Mouse (Mus musculus): ENCODE measurements around the gene Chrne.
"Not testable (repeated sequence)": the region's sequence is repeated elsewhere in the genome, so short reads cannot be mapped to it uniquely, and the experiment has no call there.

The Chrne gene

GRCm38 (mm10) chr11:70585457-70585856, 33.6 kb downstream of the Chrne start:
- DNase-seq (ENCODE audit: low spot score in 2 of 2) = no peak

DNA sequence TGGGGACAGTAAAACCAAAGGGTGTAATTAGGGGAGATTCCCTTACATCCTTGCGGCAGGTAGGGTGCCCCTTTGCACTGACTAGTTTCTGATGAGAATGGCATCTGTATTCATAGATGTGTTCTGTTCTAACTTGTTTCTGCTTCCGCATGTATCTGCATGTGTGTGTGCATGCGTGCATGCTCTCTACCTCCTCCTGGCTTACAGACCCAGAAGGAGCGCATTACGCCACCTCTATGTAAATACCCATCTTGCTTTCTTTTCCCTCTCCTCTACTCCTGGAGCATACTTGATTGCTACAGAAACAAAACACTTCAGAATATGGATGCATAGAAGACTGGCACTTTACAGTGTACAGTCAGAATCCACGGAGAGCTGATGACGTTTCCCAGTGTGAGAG, 35.2 kb downstream of the Chrne start:
- no peak for DNase-seq (ENCODE audit: low spot score in 2 of 2)

DNA sequence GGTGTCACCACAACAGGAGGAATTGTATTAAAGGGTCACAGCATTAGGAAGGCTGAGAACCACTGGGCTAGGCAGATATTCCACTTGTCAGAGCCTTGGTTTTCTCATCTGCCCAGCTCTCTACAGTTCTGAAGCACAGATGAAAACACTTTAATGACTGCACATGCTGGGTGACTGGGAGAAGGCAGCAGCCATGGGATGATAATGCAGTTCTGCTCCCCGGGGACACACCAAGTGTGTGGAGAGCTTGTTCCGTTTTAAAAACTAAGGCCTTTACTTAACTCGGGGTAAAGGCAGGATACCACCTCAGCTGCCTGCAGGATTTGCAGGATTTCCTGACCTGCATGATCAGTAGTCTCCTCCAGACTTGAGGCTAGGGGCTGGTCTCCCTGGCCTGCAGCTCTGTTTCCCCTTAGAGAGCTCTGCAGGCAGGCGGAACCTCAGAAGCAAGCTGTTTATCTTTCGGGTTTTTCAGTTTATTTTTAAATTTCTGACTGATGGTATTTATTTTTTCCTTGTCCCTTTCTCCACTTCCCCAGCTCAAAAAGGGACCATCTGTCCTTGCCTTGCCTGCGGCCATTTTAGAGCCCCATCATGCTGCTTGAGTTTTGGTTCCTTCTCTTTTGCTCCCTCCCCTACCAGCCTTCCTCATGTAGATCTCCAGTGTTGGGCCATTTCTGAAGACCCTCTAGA, 35.8 kb downstream of the Chrne start:
- no peak for DNase-seq (ENCODE audit: low spot score in 2 of 2)

- DNase-seq (ENCODE audit: low spot score in 2 of 2) = no peak
Measured at GRCm38 (mm10) chr11:70582196-70582595, 36.8 kb downstream of the Chrne start.

DNA sequence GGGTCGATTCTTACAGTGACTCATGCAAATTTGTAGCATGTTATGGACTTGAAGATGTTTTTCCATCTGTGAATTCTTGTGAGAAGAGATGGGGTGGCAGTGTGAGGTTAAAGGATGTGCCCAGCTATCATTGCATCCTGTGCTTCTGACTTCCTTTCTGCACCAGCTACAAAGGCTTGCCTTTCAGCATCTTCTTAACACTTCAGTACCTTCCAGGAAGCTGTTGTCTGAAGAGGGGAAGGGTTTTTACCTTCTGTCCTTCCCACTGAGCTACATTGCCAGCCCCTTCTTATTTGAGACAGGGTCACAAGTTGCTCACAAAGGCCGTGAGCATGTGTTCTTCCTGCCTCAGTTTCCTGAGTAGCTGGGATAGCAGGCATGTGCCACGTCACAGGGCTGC, 38.1 kb downstream of the Chrne start:
- DNase-seq (ENCODE audit: low spot score in 2 of 2) = no peak

DNA sequence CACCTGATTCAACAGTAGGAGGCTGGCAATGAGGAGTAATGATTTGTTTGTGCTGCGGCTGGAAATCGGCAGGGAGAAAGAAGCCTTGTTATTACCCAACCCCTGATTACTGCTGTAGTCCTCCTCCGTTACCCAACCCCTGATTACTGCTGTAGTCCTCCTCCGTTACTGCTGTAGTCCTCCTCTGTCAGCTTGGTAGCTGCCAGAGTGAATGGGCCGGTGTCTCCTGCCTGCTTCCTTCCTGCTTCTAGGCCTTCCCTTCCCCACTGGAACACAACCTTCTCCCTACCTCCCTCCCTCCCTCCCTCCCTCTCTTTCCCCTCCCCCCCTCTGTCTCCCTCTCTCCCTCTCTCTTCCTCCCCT, 38.7 kb downstream of the Chrne start:
- no peak for DNase-seq (ENCODE audit: low spot score in 2 of 2)

DNA sequence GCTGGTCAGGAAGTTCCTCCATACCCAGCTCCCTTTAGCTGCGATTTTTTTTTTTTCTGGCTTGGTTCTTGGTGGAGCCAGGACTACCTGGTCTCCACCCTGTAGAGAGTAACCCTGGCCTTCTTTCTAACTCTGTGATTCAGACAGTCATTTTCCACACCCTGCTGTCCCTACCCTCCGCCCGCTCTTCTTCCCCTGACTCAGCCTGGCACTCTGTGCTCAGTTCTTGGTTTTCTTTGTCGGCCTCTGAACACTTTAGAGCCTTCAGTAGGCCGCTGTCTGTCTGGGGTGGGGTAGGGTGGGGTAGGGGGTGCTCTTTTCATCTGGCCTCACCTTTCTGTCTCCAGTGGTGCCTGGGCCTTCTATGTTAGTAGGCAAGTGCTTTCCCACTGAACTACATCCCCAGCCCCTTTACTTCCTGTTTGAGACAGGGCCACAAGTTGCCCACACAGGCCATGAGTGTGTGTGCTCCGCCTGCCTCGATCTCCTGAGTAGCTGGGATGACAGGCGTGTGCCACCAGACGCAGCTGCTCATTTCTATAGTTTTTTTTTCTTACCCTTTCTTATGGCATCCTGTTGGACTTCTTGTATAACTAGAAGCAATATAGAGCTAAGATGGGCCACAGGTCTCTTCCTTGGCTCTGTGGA, 39.2 kb downstream of the Chrne start:
- DNase-seq (ENCODE audit: low spot score in 2 of 2) = no peak

DNA sequence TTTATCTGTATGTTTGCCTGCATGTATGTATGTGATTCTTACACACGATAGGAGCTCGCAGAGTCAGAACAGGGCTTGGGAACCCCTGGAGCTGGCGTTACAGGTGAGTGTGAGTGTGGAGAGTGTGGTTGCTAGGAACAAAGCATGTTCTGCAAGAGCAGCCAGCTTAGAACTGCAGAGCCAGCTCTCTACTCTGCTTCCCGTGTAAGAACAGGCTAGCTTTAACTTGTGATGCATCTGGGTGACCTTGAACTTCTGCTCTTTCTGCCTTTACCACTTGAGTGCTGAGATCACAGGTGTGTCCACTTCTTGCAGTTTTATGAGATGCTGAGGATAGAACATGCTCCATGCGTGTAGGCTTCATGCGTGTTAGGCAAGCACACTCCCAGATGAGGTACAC, 40.1 kb downstream of the Chrne start:
- no peak for DNase-seq (ENCODE audit: low spot score in 2 of 2)

DNA sequence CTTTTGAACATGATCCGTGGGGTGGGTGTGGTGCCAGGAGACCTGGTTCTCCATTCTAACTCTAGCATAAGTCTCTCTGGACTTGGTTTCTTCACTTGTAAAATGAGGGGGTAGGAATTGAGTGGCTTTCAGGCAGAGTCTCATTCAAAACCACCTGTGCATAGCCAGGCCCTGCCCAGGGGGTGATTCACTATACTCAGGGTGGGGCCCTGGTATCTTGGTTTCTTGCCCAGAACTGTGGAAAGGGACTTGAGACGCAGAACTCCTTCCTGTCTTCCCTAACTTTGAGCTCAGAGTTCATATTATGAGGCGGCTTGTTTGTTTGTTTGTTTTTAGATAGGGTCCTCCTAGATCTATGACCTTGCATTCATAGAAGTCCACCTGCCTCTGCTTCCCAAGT, 41.8 kb downstream of the Chrne start:
- no peak for DNase-seq (ENCODE audit: low spot score in 2 of 2)

DNA sequence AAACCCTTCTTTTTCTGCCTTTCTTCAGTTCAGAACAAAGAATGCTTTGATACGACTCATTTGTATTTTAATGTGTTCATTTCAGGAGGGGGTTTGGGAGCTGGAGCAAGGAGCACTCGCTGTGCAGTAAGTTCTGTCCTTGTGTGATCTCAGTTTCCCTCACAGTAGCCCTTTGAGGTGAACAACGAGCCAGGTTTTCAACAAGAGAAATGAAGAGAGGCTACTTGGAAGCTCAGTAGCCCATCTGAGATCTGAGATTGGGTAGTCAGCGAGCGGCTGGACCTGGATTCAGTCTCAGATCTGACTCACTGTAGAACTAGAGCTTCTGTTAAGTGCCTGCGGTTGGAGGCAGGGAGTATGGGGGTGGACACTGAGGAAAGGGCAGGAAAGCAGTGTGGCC, 45.1 kb downstream of the Chrne start:
- no peak for DNase-seq (ENCODE audit: low spot score in 2 of 2)

DNA sequence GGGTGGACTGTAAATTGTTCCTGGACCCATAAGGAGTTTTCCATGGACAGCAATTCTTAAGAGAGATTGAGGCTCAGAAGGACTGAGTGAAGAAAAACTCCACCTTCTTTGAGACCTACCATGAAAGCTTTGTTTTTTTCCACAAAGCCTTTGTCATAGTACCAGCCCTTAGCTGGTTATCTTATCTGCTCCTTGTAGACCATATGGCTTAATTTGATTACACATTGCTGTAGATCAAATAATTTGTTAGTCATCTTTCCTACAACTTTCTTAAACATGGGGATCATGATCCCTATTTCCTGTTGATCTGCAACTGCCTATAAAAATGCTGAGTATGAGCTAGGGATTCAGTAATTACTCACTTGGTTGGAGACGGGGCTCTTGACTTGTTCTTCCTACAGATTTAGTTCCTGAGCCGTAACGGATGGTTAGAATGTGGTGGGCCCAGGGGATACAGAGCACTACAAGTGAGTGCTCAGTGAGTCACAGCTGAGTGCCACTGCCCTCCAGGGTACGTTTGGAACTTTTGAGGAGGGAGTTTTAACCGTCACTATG, 46.6 kb downstream of the Chrne start:
- no peak for DNase-seq (ENCODE audit: low spot score in 2 of 2)

GRCm38 (mm10) chr11:70571641-70572040, 47.4 kb downstream of the Chrne start:
- no peak for DNase-seq (ENCODE audit: low spot score in 2 of 2)

- DNase-seq (ENCODE audit: low spot score in 2 of 2) = not testable (repeated sequence)
Measured at GRCm38 (mm10) chr11:70570614-70571013, 48.4 kb downstream of the Chrne start.

DNA sequence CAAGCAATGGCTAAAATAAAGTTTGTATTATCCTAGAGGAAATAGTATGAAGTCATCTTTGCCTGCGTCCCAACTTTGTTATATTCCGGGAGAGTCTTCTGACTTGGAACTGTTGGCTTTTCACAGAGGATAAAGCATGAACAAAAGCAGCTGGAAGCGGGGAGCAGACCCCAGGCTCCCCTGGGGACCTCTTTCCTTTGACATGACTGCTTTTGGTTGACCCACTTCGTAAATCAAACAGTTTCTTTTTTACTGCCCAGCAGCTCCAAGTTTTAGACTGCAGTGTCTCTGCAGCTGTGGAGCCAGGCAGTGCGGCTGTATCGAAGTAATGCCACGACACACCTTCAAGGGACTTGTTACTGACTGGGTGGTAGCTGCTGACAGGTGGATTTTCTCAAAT, 52.4 kb downstream of the Chrne start:
- DNase-seq (ENCODE audit: low spot score in 2 of 2) = no peak
